Mouse (Mus musculus): ENCODE measurements around the gene Slc10a1. TPM values are rescaled to one million over a fixed set of nuclear protein-coding genes. Genes with fewer than 3 reads are reported as not detected.

Gene Slc10a1
- polyA plus RNA-seq, 1 experiment from 2014 or later = 0.80 TPM

GRCm38 (mm10) chr12:80975939-80976671, 7.6 kb upstream of the Slc10a1 start:
- no peaks in the 10 kb centered on the region for H3K9me3 ChIP-seq (ENCODE audit: control insufficient read depth, low read length)
- H3K4me2 ChIP-seq (ENCODE audit: low read depth, low read length) = no peak overlapping the region
- no peak overlapping the region for H3K4me3 ChIP-seq (ENCODE audit: low read length)
- H3K27ac ChIP-seq (ENCODE audit: low read length) = no peak overlapping the region
- ATAC-seq (ENCODE audit: low read depth) = no peak
- H3K27me3 ChIP-seq (ENCODE audit: control insufficient read depth, insufficient read depth, low read depth, low read length) = no peaks in the 10 kb centered on the region
- H3K36me3 ChIP-seq (ENCODE audit: control insufficient read depth, insufficient read depth, low read length) = no peaks in the 10 kb centered on the region
- no peaks in the 10 kb centered on the region for H3K4me1 ChIP-seq (replicated peaks; ENCODE audit: control insufficient read depth, insufficient read depth, low read length)
- no peak overlapping the region for H3K9ac ChIP-seq (ENCODE audit: low read length)
- WGBS = 73% methylated on average over 11 of the region's 11 CpGs

DNA sequence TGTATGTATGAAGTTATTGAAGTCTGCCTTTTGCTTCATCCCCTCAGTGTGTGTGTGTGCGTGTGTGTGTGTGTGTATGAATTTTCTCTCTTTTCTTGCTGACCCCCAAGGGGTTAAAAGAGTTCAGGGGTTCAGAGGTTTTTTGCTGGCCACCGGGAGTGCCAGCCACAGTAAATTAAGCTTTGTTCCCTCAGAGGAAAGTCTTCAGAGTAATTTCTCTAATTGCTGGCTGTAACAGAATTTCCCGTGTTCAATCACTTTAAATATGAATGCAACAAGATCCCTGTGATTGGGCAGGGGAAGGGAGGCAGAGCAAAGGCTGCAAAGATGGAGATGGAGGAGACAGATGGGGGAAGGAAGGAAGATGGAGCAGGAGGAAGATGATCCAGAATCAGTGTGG, 3.3 kb upstream of the Slc10a1 start:
- no peak for ATAC-seq (ENCODE audit: low read depth)
- Histone ChIP-seq H3K36me3 (ENCODE audit: control insufficient read depth, insufficient read depth, low read length) (no peaks in the 10 kb centered on the region), H3K4me3 (ENCODE audit: low read length) (no peak overlapping the region), H3K9me3 (ENCODE audit: control insufficient read depth, low read length) (no peaks in the 10 kb centered on the region), H3K27me3 (ENCODE audit: control insufficient read depth, insufficient read depth, low read depth, low read length) (no peaks in the 10 kb centered on the region), H3K4me2 (ENCODE audit: low read depth, low read length) (no peak overlapping the region), H3K9ac (ENCODE audit: low read length) (no peak overlapping the region), H3K27ac (ENCODE audit: low read length) (no peak overlapping the region), H3K4me1 (replicated peaks; ENCODE audit: control insufficient read depth, insufficient read depth, low read length) (no peaks in the 10 kb centered on the region)
- 40% methylated on average over 3 of the region's 3 CpGs for WGBS

DNA sequence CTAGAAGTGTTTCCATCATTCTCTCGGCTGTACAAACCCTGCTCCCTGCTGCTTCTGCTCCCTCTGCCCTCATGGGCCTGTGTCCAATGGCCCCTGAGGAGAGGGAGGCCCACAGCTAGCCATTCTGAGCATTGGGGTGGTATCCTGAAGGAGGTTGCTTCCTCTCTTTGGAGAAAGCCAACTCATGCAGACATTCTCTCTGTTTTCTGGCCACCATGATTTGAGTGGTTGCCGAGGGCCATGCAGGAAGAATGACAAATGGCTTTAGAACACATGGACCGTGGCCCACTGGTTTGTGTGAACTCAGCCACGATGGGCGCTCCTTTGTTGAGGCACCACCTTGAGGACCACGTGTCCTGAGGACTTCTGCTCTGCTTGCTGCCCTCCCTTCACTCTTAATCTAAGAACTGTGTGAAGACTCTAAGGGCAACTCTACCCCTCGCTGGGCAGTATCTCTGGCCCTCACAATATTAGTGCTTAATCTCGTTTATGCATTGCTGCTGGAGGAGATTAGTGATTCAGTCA, 1.7 kb upstream of the Slc10a1 start:
- 71% methylated on average over 8 of the region's 8 CpGs for whole genome bisulfite sequencing
- H3K27ac ChIP-seq (ENCODE audit: low read length) = no peak overlapping the region
- H3K4me3 ChIP-seq (ENCODE audit: low read length) = no peak overlapping the region
- H3K4me2 ChIP-seq (ENCODE audit: low read depth, low read length) = no peak overlapping the region
- no peaks in the 10 kb centered on the region for H3K9me3 ChIP-seq (ENCODE audit: control insufficient read depth, low read length)
- no peaks in the 10 kb centered on the region for H3K27me3 ChIP-seq (ENCODE audit: control insufficient read depth, insufficient read depth, low read depth, low read length)
- no peak overlapping the region for H3K9ac ChIP-seq (ENCODE audit: low read length)
- no peaks in the 10 kb centered on the region for H3K4me1 ChIP-seq (replicated peaks; ENCODE audit: control insufficient read depth, insufficient read depth, low read length)
- no peaks in the 10 kb centered on the region for H3K36me3 ChIP-seq (ENCODE audit: control insufficient read depth, insufficient read depth, low read length)
- ATAC-seq (ENCODE audit: low read depth) = no peak

- no peaks in the 10 kb centered on the region for H3K9me3 ChIP-seq (ENCODE audit: control insufficient read depth, low read length)
- no peak for ATAC-seq (ENCODE audit: low read depth)
- WGBS = 85% methylated on average over 9 of the region's 9 CpGs
Measured at GRCm38 (mm10) chr12:80967918-80968317, 587 bp downstream of the Slc10a1 start.

GRCm38 (mm10) chr12:80966059-80966838, 2.3 kb downstream of the Slc10a1 start:
- no peaks in the 10 kb centered on the region for H3K9me3 ChIP-seq (ENCODE audit: control insufficient read depth, low read length)
- H3K4me1 ChIP-seq (replicated peaks; ENCODE audit: control insufficient read depth, insufficient read depth, low read length) = no peaks in the 10 kb centered on the region
- no peaks in the 10 kb centered on the region for H3K27me3 ChIP-seq (ENCODE audit: control insufficient read depth, insufficient read depth, low read depth, low read length)
- H3K27ac ChIP-seq (ENCODE audit: low read length) = no peak overlapping the region
- no peak overlapping the region for H3K4me2 ChIP-seq (ENCODE audit: low read depth, low read length)
- 79% methylated on average over 11 of the region's 11 CpGs for WGBS
- H3K36me3 ChIP-seq (ENCODE audit: control insufficient read depth, insufficient read depth, low read length) = no peaks in the 10 kb centered on the region
- ATAC-seq (ENCODE audit: low read depth) = no peak
- H3K9ac ChIP-seq (ENCODE audit: low read length) = no peak overlapping the region
- H3K4me3 ChIP-seq (ENCODE audit: low read length) = no peak overlapping the region

More at GRCm38 (mm10) chr12:80967918-80968317, 587 bp downstream of the Slc10a1 start:
- H3K4me3 ChIP-seq (ENCODE audit: low read length) = no peak overlapping the region
- no peaks in the 10 kb centered on the region for H3K4me1 ChIP-seq (replicated peaks; ENCODE audit: control insufficient read depth, insufficient read depth, low read length)
- no peak overlapping the region for H3K27ac ChIP-seq (ENCODE audit: low read length)
- no peaks in the 10 kb centered on the region for H3K27me3 ChIP-seq (ENCODE audit: control insufficient read depth, insufficient read depth, low read depth, low read length)
- H3K36me3 ChIP-seq (ENCODE audit: control insufficient read depth, insufficient read depth, low read length) = no peaks in the 10 kb centered on the region
- H3K9ac ChIP-seq (ENCODE audit: low read length) = no peak overlapping the region
- H3K4me2 ChIP-seq (ENCODE audit: low read depth, low read length) = no peak overlapping the region

- H3K36me3 ChIP-seq (ENCODE audit: control insufficient read depth, insufficient read depth, low read length) = peaks cover 9% of the 10 kb centered on the region
- H3K27ac ChIP-seq (ENCODE audit: low read length) = no peak overlapping the region
- 65% methylated on average over 4 of the region's 4 CpGs for WGBS
- no peak overlapping the region for H3K4me3 ChIP-seq (ENCODE audit: low read length)
- no peaks in the 10 kb centered on the region for H3K4me1 ChIP-seq (replicated peaks; ENCODE audit: control insufficient read depth, insufficient read depth, low read length)
- no peaks in the 10 kb centered on the region for H3K27me3 ChIP-seq (ENCODE audit: control insufficient read depth, insufficient read depth, low read depth, low read length)
- H3K9me3 ChIP-seq (ENCODE audit: control insufficient read depth, low read length) = no peaks in the 10 kb centered on the region
- no peak for ATAC-seq (ENCODE audit: low read depth)
- no peak overlapping the region for H3K4me2 ChIP-seq (ENCODE audit: low read depth, low read length)
- H3K9ac ChIP-seq (ENCODE audit: low read length) = no peak overlapping the region
Measured at GRCm38 (mm10) chr12:80962566-80962965, 5.9 kb downstream of the Slc10a1 start.

DNA sequence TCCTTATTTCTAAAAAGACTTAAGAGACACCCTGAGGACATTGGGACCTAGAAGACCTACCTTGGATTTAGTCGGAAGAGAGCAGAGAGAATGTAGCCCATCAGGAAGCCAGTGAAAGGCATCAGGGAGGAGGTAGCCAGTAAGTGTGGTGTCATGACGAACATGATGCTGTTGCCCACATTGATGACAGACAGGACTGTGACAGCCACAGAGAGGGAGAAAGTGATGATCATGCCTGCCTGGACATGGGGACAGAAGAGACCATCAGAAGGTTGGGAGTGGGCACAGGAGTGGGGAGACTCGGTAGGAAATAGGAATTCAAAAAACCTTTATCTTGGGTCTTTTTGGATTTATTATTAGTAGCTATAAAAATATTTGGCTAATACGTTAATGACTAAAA, 10.5 kb downstream of the Slc10a1 start:
- no peak overlapping the region for H3K9ac ChIP-seq (ENCODE audit: low read length)
- ATAC-seq (ENCODE audit: low read depth) = no peak
- 83% methylated on average over 4 of the region's 4 CpGs for whole genome bisulfite sequencing
- H3K4me1 ChIP-seq (replicated peaks; ENCODE audit: control insufficient read depth, insufficient read depth, low read length) = no peaks in the 10 kb centered on the region
- H3K27ac ChIP-seq (ENCODE audit: low read length) = no peak overlapping the region
- no peak overlapping the region for H3K4me3 ChIP-seq (ENCODE audit: low read length)
- H3K27me3 ChIP-seq (ENCODE audit: control insufficient read depth, insufficient read depth, low read depth, low read length) = no peaks in the 10 kb centered on the region
- peaks cover 47% of the 10 kb centered on the region for H3K36me3 ChIP-seq (ENCODE audit: control insufficient read depth, insufficient read depth, low read length)
- no peak overlapping the region for H3K4me2 ChIP-seq (ENCODE audit: low read depth, low read length)
- H3K9me3 ChIP-seq (ENCODE audit: control insufficient read depth, low read length) = no peaks in the 10 kb centered on the region

GRCm38 (mm10) chr12:80956039-80956438, 12.5 kb downstream of the Slc10a1 start:
- Histone ChIP-seq H3K4me1 (replicated peaks; ENCODE audit: control insufficient read depth, insufficient read depth, low read length) (no peaks in the 10 kb centered on the region), H3K9ac (ENCODE audit: low read length) (no peak overlapping the region), H3K36me3 (ENCODE audit: control insufficient read depth, insufficient read depth, low read length) (peaks cover 50% of the 10 kb centered on the region), H3K27me3 (ENCODE audit: control insufficient read depth, insufficient read depth, low read depth, low read length) (no peaks in the 10 kb centered on the region), H3K4me2 (ENCODE audit: low read depth, low read length) (no peak overlapping the region), H3K9me3 (ENCODE audit: control insufficient read depth, low read length) (no peaks in the 10 kb centered on the region), H3K4me3 (ENCODE audit: low read length) (no peak overlapping the region), H3K27ac (ENCODE audit: low read length) (no peak overlapping the region)
- ATAC-seq (ENCODE audit: low read depth) = no peak
- 78% methylated on average over 3 of the region's 3 CpGs for WGBS

DNA sequence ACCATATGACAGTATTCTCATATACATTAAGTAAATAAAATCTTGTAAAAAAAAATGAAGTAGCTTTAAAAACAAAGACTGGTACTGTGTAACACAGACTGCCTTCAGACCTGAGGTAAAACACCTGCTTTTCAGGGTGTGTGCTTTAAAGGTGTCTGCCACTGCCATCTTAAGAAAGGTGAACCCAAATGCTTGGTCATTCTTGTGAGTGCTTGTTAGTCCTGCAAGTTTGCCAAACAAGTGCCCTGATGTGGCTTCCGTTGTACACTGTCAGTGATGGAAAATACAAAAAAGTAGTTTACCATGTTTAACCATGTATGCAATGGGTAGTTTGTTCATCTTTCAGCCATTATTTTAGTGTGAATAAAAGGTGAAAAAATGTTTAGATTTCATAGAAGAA, 16.0 kb downstream of the Slc10a1 start:
- no peak for ATAC-seq (ENCODE audit: low read depth)
- H3K27ac ChIP-seq (ENCODE audit: low read length) = no peak overlapping the region
- H3K4me1 ChIP-seq (replicated peaks; ENCODE audit: control insufficient read depth, insufficient read depth, low read length) = peaks cover under 1% of the 10 kb centered on the region
- no peaks in the 10 kb centered on the region for H3K27me3 ChIP-seq (ENCODE audit: control insufficient read depth, insufficient read depth, low read depth, low read length)
- H3K4me3 ChIP-seq (ENCODE audit: low read length) = no peak overlapping the region
- no peak overlapping the region for H3K9ac ChIP-seq (ENCODE audit: low read length)
- H3K36me3 ChIP-seq (ENCODE audit: control insufficient read depth, insufficient read depth, low read length) = peaks cover 62% of the 10 kb centered on the region
- no peaks in the 10 kb centered on the region for H3K9me3 ChIP-seq (ENCODE audit: control insufficient read depth, low read length)
- WGBS = 79% methylated on average over 1 of the region's 1 CpGs
- no peak overlapping the region for H3K4me2 ChIP-seq (ENCODE audit: low read depth, low read length)

Data from lung, embryonic 16.5 days (tissue).